Mouse (Mus musculus) left cerebral cortex, adult 2 months (tissue): Measurements from ENCODE around the gene Stk19. TPM values are rescaled to one million over a fixed set of nuclear protein-coding genes. Genes with fewer than 3 reads are reported as not detected.
"Not testable (repeated sequence)": the region's sequence is repeated elsewhere in the genome, so short reads cannot be mapped to it uniquely, and the experiment has no call there.

Experiments used
- DNase-seq, 2 experiments: peaks; one replicate each; pipeline ENCODE4 v3.0.0; 2021 to 2022; ENCODE audit warnings: low spot score in 2 of 2, mixed read lengths in 1 of 2; ENCODE audit errors: extremely low spot score in 1 of 2
- H3K27ac ChIP-seq: fragments of 200-600 bp; 2 replicates; pipeline ENCODE4 v1.8.1; 2022
- H3K4me3 ChIP-seq: fragments of 200-600 bp; 2 replicates; pipeline ENCODE4 v1.8.1; 2022
- CTCF ChIP-seq: fragments of 200-600 bp; IDR thresholded peaks from 2 replicates; pipeline ENCODE4 v1.8.1; 2022; ENCODE audit warnings: antibody characterized with exemption, mild to moderate bottlenecking, moderate library complexity
- intact Hi-C: fragments of 180-260 bp; cut with DNase I; formaldehyde crosslinking; loops from one replicate; pipeline ENCODE4 v1.15.1; 2025
- microRNA-seq, 2 experiments: library from miRNA; unstranded; fragments of <30 nt; microRNA quantifications; one replicate each; pipeline ENCODE4 v1.2.0; 2021
- total RNA-seq, 2 experiments: library from RNA; stranded (reverse); gene quantifications; 2 replicates each; pipeline ENCODE4 v1.2.3; 2021

Gene Stk19
- total RNA-seq, 2 experiments from 2014 or later: 54.8 to 61.5 TPM

- no peak overlapping the region for H3K4me3 ChIP-seq
- H3K27ac ChIP-seq: no peak overlapping the region
- no peak for DNase-seq
- no peak for TF ChIP-seq CTCF
- intact Hi-C loops: no loop called here
Measured at GRCm38 (mm10) chr17:34799531-34799925, 37.2 kb downstream of the Stk19 start.

- no peak for TF ChIP-seq CTCF
- no peak for DNase-seq
- Histone ChIP-seq H3K27ac (no peak overlapping the region), H3K4me3 (no peak overlapping the region)
- intact Hi-C loops: no loop called here
Measured at GRCm38 (mm10) chr17:34798866-34799530, 37.7 kb downstream of the Stk19 start.

DNA sequence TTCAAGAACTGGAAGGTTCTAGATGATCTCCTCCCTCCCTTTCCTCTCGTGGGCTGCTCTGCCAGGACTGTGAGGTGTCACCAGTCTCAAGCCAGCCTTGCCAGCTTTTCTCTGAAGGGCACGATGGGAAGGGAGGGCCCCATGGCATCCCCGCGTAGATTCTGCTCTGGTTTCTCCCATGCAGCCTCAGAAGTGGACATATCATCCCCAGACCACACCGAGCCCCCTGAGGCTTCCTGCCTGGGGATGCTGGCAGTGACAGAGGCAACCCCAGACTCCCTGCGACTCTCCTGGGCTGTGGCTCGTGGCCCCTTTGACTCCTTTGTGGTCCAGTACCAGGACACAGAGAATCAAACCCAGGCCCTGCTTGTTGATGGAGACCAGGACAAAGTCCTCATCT lies 38.7 kb downstream of the Stk19 start:
- DNase-seq, intact Hi-C loops, H3K4me3 ChIP-seq, H3K27ac ChIP-seq: not testable (repeated sequence)

DNA sequence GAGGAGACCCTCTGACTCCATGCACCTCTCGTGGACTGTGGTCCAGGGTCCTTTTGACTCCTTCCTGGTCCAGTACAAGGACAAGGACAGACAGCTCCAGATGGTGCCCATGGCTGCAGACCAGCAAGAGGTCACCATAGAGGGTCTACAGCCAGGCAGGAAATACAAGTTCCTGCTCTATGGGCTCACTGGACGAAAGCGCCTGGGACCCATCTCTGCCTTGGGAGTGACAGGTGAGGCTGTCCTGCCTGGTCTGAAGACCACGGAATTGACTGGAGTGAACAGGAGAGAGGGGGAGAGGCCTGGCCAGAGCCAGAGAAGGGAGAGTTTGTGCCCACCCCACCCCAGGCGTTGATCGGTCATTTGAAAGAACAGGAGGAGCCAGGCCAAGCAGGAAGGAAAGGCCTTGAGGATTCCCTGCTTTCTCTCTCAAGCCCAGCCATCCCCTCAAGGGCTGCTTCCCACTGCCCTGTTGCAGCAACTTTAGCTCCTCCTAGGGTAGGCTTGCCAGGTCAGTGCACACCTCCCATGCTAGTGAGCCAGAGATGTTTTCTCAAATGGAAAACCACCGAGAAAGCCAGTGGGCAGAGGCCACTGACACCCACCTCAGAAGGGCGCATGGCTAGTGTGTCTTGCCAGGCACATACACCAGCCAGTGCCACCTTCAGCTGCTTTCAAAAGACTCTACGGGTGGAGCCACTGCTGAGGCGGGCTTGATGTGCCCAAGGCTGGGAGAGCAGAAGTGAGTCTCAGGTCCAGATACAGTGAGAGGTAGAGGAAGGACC lies 39.3 kb downstream of the Stk19 start:
- DNase-seq, H3K27ac ChIP-seq, H3K4me3 ChIP-seq: not testable (repeated sequence)
- intact Hi-C loops: loop anchor here (2.0 kb wide), 1 partner anchor 83 kb away; no protein-coding TSS in a partner anchor

GRCm38 (mm10) chr17:34796311-34797140 lies 40.2 kb downstream of the Stk19 start:
- H3K4me3 ChIP-seq: no peak overlapping the region
- no peak for TF ChIP-seq CTCF
- H3K27ac ChIP-seq: no peak overlapping the region
- no peak for DNase-seq
- intact Hi-C loops: loop anchor here (2.0 kb wide), 1 partner anchor 82 kb away; no protein-coding TSS in a partner anchor

DNA sequence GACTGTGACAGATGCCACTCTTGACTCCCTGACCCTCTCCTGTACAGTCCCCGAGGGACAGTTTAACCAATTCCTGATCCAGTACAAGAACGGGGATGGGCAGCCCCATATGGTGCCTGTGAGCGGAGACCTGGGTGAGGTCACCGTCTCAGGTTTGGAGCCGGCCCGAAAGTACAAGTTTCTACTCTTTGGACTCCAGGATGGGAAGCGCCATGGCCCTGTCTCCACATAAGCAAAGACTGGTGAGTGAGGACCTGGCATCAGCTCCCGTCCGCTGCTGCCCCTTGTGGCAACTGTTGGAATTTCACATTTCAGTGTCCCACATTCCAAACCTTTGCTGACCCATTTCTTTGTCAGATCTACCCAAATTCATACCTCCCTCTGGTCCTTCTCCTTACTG lies 41.1 kb downstream of the Stk19 start:
- peak in 1 of 2 experiments; percentile 47 for DNase-seq
- peak; percentile 60 for TF ChIP-seq CTCF
- Histone ChIP-seq H3K27ac (no peak overlapping the region), H3K4me3 (no peak overlapping the region)
- intact Hi-C loops: loop anchor here (2.0 kb wide), 1 partner anchor 81 kb away; no protein-coding TSS in a partner anchor

DNA sequence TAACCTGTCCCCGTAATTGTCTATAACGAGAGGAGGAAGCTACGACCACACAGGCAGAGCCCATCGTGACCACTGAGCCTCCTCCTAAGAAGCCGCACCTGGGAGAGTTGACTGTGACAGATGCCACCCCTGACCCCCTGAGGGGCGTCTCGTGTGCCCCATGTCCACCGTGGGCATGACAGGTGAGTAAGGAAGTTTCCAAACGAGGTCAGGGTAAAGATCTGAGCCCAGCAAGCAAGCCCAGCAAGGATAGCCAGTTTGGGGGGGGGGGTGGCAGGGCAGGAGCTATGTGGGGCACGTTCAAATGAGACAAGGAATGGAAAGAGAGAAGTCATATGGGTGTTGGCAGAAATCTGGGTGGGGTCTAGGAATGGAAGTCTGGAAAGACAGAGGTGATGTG lies 41.7 kb downstream of the Stk19 start:
- TF ChIP-seq CTCF: no peak
- Histone ChIP-seq H3K27ac (no peak overlapping the region), H3K4me3 (no peak overlapping the region)
- DNase-seq: no peak
- intact Hi-C loops: no loop called here

DNA sequence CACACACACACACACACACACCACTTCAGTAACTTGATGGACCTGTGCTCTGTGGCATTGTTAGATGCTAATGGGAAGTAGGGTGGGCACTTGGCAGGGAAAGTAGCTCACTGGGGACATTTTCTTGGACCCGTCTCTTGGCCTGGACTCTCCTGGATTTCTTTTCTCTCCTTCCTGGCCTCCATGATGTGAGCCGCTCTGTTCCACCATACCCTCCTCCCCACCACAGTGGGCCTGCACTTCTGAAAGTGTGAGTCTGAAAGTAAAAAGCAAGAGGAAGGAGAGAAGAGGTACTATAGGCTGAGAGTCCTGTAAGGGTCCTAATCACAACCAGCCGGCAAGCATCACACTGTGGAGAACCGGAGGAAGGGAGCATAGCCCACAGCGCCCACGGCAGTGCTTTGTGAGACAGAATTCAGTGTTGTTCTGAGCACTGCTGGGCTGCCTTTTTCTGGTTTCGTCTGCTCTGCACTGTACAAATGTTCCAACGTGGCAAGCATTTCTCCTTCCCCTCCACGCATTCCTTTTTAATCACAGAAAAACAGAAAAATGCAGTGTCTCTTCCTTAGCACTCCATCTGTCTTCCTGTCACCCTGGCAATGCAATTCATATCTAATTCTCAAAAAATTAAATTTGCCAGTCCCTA lies 58.9 kb downstream of the Stk19 start:
- intact Hi-C loops: loop anchor here (2.0 kb wide), 1 partner anchor 77 kb away; no protein-coding TSS in a partner anchor
- Histone ChIP-seq H3K27ac (peak overlapping the region; percentile 73), H3K4me3 (no peak overlapping the region)
- DNase-seq: no peak
- TF ChIP-seq CTCF: no peak

Small RNAs within 50 kb of the gene (microRNA-seq; reads per million reads assigned to microRNA genes)
- 0.72 to 1.7 reads per million in 2 experiments for gene Mir6970
- 4.1 to 6.2 reads per million in 2 experiments for gene Mir6971
- 0 reads per million in 2 experiments for gene Mir6972

Other genes starting within 250 kb of the Stk19 start
- 1 to 10 TPM; 1.8 to 3.3 TPM for gene Gpsm3, start 247.1 kb downstream of the Stk19 start, total RNA-seq
- 10 to 100 TPM; 49.6 to 68.5 TPM for gene Pbx2, start 245.7 kb downstream of the Stk19 start, total RNA-seq
- 1 to 10 TPM in 1 of 2 experiments, under 1 TPM in 1; 0.47 to 1.2 TPM for gene Ager, start 239.1 kb downstream of the Stk19 start, total RNA-seq
- 10 to 100 TPM; 70.7 to 71.5 TPM for gene Rnf5, start 233.3 kb downstream of the Stk19 start, total RNA-seq
- gene Agpat1, start 232.7 kb downstream of the Stk19 start, total RNA-seq: 100 to 1,000 TPM; 156 to 166 TPM
- 1 to 10 TPM; 2.9 to 3.5 TPM for gene Egfl8, start 221.0 kb downstream of the Stk19 start, total RNA-seq
- 10 to 100 TPM; 47.3 to 48.6 TPM for gene Ppt2, start 208.4 kb downstream of the Stk19 start, total RNA-seq
- 100 to 1,000 TPM; 172 to 205 TPM for gene Prrt1, start 207.4 kb downstream of the Stk19 start, total RNA-seq
- 10 to 100 TPM; 10.9 to 16.9 TPM for gene Fkbpl, start 192.2 kb downstream of the Stk19 start, total RNA-seq
- 10 to 100 TPM; 64.3 to 66.4 TPM for gene Atf6b, start 189.8 kb downstream of the Stk19 start, total RNA-seq
- gene Tnxb, start 166.4 kb downstream of the Stk19 start, total RNA-seq: 1 to 10 TPM; 1.5 to 2.4 TPM
- gene C4b, start 93.1 kb downstream of the Stk19 start, total RNA-seq: 10 to 100 TPM; 10.8 to 11.2 TPM
- not detected for gene Cyp21a1, start 32.4 kb downstream of the Stk19 start, total RNA-seq
- 10 to 100 TPM; 33.6 to 41.4 TPM for gene Dxo, start 74 bp upstream of the Stk19 start, total RNA-seq
- 10 to 100 TPM; 70.1 to 70.4 TPM for gene Skiv2l, start 13.3 kb upstream of the Stk19 start, total RNA-seq
- gene Nelfe, start 13.4 kb upstream of the Stk19 start, total RNA-seq: 10 to 100 TPM; 35.3 to 40.3 TPM
- gene Cfb, start 25.6 kb upstream of the Stk19 start, total RNA-seq: under 1 TPM in 1 of 2 experiments, not detected in 1; 0.14 TPM
- 1 to 10 TPM; 6.5 to 7.4 TPM for gene Zbtb12, start 42.5 kb upstream of the Stk19 start, total RNA-seq
- gene Gm20547, start 45.1 kb upstream of the Stk19 start, total RNA-seq: not detected
- 1 to 10 TPM; 2.1 to 2.2 TPM for gene C2, start 61.3 kb upstream of the Stk19 start, total RNA-seq
- gene Ehmt2, start 61.5 kb upstream of the Stk19 start, total RNA-seq: 100 to 1,000 TPM; 175 to 184 TPM
- gene Slc44a4, start 77.5 kb upstream of the Stk19 start, total RNA-seq: under 1 TPM; 0.45 to 0.79 TPM
- gene Neu1, start 94.3 kb upstream of the Stk19 start, total RNA-seq: 10 to 100 TPM; 41.6 to 47.3 TPM
- gene Hspa1b, start 122.3 kb upstream of the Stk19 start, total RNA-seq: 10 to 100 TPM; 18.8 to 22.1 TPM
- gene Gm20481, start 133.0 kb upstream of the Stk19 start, total RNA-seq: not detected
- 10 to 100 TPM; 14.5 to 17.2 TPM for gene Hspa1a, start 135.2 kb upstream of the Stk19 start, total RNA-seq
- gene Hspa1l, start 135.8 kb upstream of the Stk19 start, total RNA-seq: under 1 TPM; 0.34 to 0.42 TPM
- gene Lsm2, start 144.9 kb upstream of the Stk19 start, total RNA-seq: 10 to 100 TPM; 15.8 to 18.4 TPM
- gene Vars, start 164.0 kb upstream of the Stk19 start, total RNA-seq: 10 to 100 TPM; 44.1 to 46.6 TPM
- gene Vwa7, start 179.6 kb upstream of the Stk19 start, total RNA-seq: under 1 TPM; 0.40 to 0.43 TPM
- under 1 TPM in 1 of 2 experiments, not detected in 1; 0.59 TPM for gene Sapcd1, start 191.1 kb upstream of the Stk19 start, total RNA-seq
- under 1 TPM; 0.27 to 0.56 TPM for gene Msh5, start 209.8 kb upstream of the Stk19 start, total RNA-seq
- gene Clic1, start 213.0 kb upstream of the Stk19 start, total RNA-seq: 1 to 10 TPM; 7.4 to 8.3 TPM
- gene Ddah2, start 222.1 kb upstream of the Stk19 start, total RNA-seq: 10 to 100 TPM; 10.1 to 11.0 TPM
- gene Ly6g6c, start 228.4 kb upstream of the Stk19 start, total RNA-seq: not detected
- gene Mpig6b, start 229.2 kb upstream of the Stk19 start, total RNA-seq: not detected
- 1 to 10 TPM; 2.1 to 3.6 TPM for gene Ly6g6e, start 240.0 kb upstream of the Stk19 start, total RNA-seq
- 1 to 10 TPM in 1 of 2 experiments, under 1 TPM in 1; 0.70 to 1.1 TPM for gene Ly6g6d, start 241.1 kb upstream of the Stk19 start, total RNA-seq
- under 1 TPM in 1 of 2 experiments, not detected in 1; 0.29 TPM for gene Ly6g6f, start 248.7 kb upstream of the Stk19 start, total RNA-seq